Mouse (Mus musculus) hindbrain, embryonic 12.5 days (tissue): ENCODE data around the gene Fam129b. TPM values are rescaled to one million over a fixed set of nuclear protein-coding genes. Genes with fewer than 3 reads are reported as not detected.
A peak's percentile ranks its signal among the peaks of the same experiment; 100 is the strongest.

ENCODE experiments used
- ATAC-seq: fragments of 200-750 bp; cut with Nextera tagmentation; 2 replicates; pipeline ENCODE4 v1.8.0; 2017; ENCODE audit warnings: moderate TSS enrichment; ENCODE audit not compliant: low FRiP score
- H3K27ac ChIP-seq: fragments of 300-500 bp; sonication (generic); 2 replicates; pipeline ENCODE4 v1.5.1; 2016; ENCODE audit warnings: mild to moderate bottlenecking
- H3K27me3 ChIP-seq: fragments of 300-500 bp; sonication (generic); 2 replicates; pipeline ENCODE4 v1.6.1; 2016; ENCODE audit warnings: mild to moderate bottlenecking
- H3K36me3 ChIP-seq: fragments of 300-500 bp; sonication (generic); 2 replicates; pipeline ENCODE4 v1.6.1; 2016; ENCODE audit warnings: mild to moderate bottlenecking
- H3K4me1 ChIP-seq: fragments of 300-500 bp; sonication (generic); 2 replicates; pipeline ENCODE4 v1.6.1; 2016
- H3K4me2 ChIP-seq: fragments of 300-500 bp; sonication (generic); replicated peaks from 2 replicates; pipeline ENCODE4 v1.6.1; 2016; ENCODE audit warnings: mild to moderate bottlenecking
- H3K4me3 ChIP-seq: fragments of 300-500 bp; sonication (generic); 2 replicates; pipeline ENCODE4 v1.5.1; 2016; ENCODE audit warnings: mild to moderate bottlenecking
- H3K9ac ChIP-seq: fragments of 300-500 bp; sonication (generic); 2 replicates; pipeline ENCODE4 v1.6.1; 2016; ENCODE audit warnings: mild to moderate bottlenecking, moderate library complexity
- H3K9me3 ChIP-seq: fragments of 300-500 bp; sonication (generic); replicated peaks from 2 replicates; pipeline ENCODE4 v1.6.1; 2016; ENCODE audit warnings: mild to moderate bottlenecking
- WGBS: fragments of 180-500 bp; shearing (Covaris S2); methylation state at CpG from one replicate; pipeline ENCODE4 v1.1.7; 2016; 5-methylcytosine and 5-hydroxymethylcytosine counted together
- polyA plus RNA-seq: library from polyadenylated mRNA; unstranded; fragments of >200 nt; fragmentation: Nextera tagmentation; extraction: Ambion mirVana; gene quantifications from 2 replicates; pipeline ENCODE4 v1.2.1, GENCODE M21; 2016

The Fam129b gene
- polyA plus RNA-seq, 1 experiment from 2014 or later = 42.2 TPM

DNA sequence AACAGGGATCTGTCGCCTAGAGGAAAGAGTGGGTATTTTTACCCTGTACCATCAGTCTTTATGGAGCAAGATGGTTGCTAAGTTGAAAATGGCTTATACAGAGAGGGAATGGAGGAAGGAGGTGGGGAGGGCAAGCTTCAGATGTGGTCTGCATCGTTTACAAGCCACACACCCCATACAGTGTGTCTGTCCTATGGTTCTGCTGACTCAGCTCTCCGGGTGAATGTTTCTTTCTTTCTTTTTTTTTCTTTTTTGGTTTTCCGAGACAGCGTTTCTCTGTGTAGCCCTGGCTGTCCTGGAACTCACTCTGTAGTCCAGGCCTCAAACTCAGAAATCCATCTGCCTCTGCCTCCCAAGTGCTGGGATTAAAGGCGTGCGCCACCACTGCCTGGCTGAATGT is 45.3 kb downstream of the Fam129b start:
- Histone ChIP-seq H3K4me1 (no peaks in the 10 kb centered on the region), H3K27ac (no peak overlapping the region), H3K36me3 (peaks cover 72% of the 10 kb centered on the region), H3K4me2 (no peak overlapping the region), H3K9me3 (no peaks in the 10 kb centered on the region), H3K4me3 (no peak overlapping the region), H3K27me3 (no peaks in the 10 kb centered on the region), H3K9ac (no peak overlapping the region)
- ATAC-seq = no peak
- 82% methylated on average over 7 of the region's 7 CpGs for WGBS

DNA sequence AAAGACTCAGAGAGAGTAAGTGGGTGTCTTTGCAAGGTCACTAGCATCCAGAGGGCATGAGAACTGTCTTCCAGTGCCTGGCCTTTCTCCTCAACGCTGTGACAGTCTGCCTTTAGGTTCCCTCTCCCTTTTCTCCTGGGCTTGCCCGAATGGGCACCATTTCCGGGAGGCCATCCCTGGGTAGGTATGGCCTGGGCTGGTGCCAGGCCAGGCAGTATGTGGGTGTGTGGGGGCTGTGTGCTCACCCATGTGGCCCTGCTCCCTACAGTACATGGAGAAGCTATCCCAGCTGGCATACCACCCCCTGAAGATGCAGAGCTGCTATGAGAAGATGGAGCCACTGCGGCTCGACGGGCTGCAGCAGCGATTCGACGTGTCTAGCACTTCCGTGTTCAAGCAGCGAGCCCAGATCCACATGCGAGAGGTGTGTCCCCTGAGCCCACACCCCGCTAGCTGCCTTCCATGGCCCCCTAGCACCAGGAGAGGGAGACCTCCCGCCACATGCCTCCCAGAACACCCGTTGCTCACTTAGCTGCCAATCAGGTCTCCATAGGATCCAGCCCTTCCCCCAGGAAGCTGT is 46.0 kb downstream of the Fam129b start:
- H3K36me3 ChIP-seq = peaks cover 74% of the 10 kb centered on the region
- ATAC-seq = no peak

DNA sequence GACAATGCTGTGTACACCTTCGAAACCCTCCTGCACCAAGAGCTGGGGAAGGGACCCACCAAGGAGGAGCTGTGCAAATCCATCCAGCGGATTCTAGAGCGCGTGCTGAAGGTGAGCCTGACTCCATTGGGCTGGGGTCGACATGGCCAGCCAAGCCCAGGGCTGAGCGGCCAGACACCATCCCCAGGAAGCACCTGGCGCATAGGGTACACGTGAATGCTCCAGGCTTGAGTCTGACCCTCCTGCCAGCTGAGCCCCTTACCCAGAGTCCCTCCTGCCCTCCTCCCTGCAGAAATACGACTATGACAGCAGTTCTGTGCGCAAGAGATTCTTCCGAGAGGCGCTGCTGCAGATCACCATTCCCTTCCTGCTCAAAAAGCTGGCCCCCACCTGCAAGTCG is 46.6 kb downstream of the Fam129b start:
- Histone ChIP-seq H3K9me3 (no peaks in the 10 kb centered on the region), H3K4me1 (no peaks in the 10 kb centered on the region), H3K27me3 (no peaks in the 10 kb centered on the region), H3K9ac (no peak overlapping the region), H3K4me2 (no peak overlapping the region), H3K36me3 (peaks cover 70% of the 10 kb centered on the region), H3K27ac (no peak overlapping the region), H3K4me3 (no peak overlapping the region)
- WGBS = 93% methylated on average over 13 of the region's 13 CpGs
- ATAC-seq = no peak

More for the DNA sequence above, 46.0 kb downstream of the Fam129b start:
- no peak overlapping the region for H3K4me2 ChIP-seq
- no peak overlapping the region for H3K4me3 ChIP-seq
- no peak overlapping the region for H3K27ac ChIP-seq
- H3K27me3 ChIP-seq = no peaks in the 10 kb centered on the region
- H3K9ac ChIP-seq = no peak overlapping the region
- WGBS = 95% methylated on average over 15 of the region's 15 CpGs
- H3K9me3 ChIP-seq = no peaks in the 10 kb centered on the region
- H3K4me1 ChIP-seq = no peaks in the 10 kb centered on the region

DNA sequence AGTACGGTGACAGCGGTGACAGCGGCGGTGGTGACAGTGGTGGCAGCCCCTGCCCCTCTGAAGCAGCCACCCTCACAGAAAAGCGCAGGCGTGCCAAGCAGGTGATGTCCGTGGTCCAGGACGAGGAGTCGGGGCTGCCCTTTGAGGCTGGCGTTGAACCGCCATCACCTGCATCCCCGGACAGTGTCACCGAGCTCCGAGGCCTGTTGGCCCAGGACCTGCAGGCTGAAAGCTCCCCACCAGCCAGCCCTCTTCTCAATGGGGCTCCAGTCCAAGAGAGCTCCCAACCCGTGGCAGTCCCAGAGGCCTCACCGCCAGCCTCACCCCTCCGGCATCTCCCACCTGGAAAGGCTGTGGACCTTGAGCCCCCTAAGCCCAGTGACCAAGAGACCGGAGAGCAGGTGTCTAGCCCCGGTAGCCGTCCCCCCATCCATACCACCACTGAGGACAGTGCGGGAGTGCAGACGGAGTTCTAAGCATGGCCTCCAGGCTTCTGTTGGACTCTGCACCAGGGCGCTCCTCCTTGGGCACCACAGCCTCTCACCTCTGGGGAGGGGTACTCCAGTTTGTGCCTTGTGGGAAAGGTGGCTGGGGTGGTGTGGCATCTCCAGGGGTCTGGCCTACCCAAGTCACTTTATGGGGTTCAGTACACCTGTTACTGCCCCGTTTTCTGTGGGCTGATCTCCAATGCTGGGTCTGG is 47.8 kb downstream of the Fam129b start:
- Histone ChIP-seq H3K27ac (no peak overlapping the region), H3K9me3 (no peaks in the 10 kb centered on the region), H3K9ac (no peak overlapping the region), H3K36me3 (peaks cover 66% of the 10 kb centered on the region), H3K4me3 (no peak overlapping the region), H3K4me2 (no peak overlapping the region), H3K27me3 (no peaks in the 10 kb centered on the region), H3K4me1 (no peaks in the 10 kb centered on the region)
- WGBS = 92% methylated on average over 24 of the region's 24 CpGs
- no peak for ATAC-seq

DNA sequence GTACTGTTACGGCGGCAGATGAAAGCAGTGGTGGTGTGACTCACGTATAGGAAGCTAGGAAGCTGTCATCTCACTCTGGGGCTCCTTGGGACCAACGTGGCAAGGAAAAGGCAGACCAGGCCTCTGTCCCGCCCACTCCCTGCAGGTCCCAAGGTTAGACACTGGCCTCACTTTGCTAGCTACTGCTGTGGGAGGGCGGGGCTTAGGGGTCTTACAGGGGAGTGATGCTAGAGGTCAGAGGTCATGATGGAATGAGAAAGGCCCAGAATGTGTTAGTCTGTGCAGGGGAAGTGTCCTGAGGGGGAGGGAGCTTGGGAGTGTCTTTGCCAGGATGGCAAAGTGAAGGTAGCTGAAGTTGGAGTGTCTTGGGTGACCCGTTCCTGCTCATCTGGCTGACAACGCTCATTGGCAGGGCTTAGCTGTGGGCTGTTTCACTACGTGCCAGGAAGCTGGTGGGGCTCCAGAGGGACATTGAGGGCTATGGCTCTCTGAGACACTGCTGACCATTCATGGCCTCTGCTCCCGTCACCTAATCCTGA is 48.5 kb downstream of the Fam129b start:
- no peak overlapping the region for H3K27ac ChIP-seq
- no peak for ATAC-seq
- peaks cover 65% of the 10 kb centered on the region for H3K36me3 ChIP-seq
- whole genome bisulfite sequencing = 75% methylated on average over 10 of the region's 10 CpGs
- H3K4me2 ChIP-seq = no peak overlapping the region
- no peaks in the 10 kb centered on the region for H3K9me3 ChIP-seq
- H3K9ac ChIP-seq = no peak overlapping the region
- H3K27me3 ChIP-seq = no peaks in the 10 kb centered on the region
- H3K4me3 ChIP-seq = no peak overlapping the region
- no peaks in the 10 kb centered on the region for H3K4me1 ChIP-seq

DNA sequence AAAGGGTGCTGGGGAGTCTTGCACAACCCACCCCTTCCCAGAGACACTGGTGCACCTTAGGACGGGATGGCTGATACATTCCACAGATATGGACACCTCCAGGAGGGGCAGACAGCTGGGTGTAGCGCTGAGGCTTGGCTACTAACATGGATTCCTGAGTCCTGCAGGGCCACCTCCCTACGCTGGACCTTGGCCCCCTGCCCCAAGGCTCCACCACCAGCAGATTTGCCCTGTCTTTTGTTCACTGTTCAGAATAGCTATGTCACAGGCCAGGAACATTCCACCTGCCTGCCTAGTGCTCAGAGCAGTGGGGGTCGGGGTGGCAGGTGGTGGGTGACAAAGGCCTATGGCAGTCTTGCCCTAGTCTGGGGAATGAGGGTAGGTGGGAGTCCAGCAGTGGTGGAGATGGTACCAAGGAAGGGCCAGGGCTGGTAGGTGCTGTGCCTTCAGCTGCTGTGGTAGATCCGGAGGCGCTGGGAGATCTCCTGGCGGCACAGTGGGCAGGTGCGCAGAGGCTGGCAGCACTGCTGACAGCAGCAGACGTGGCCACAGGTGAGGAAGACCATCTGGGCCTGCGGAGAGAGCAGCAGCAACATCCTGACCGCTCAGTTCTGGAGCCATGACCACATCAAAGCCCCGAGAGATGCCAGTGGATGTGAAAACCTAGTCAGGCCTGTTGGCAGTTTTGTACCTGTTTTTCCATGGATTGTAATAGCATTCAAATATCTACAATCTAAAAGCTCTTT is 50.6 kb downstream of the Fam129b start:
- Histone ChIP-seq H3K4me3 (no peak overlapping the region), H3K9ac (no peak overlapping the region; the same call in 1 of the 2 replicates), H3K4me2 (no peak overlapping the region), H3K9me3 (no peaks in the 10 kb centered on the region), H3K4me1 (no peaks in the 10 kb centered on the region), H3K27ac (no peak overlapping the region), H3K36me3 (peaks cover 50% of the 10 kb centered on the region), H3K27me3 (no peaks in the 10 kb centered on the region)
- WGBS = 91% methylated on average over 12 of the region's 12 CpGs
- no peak for ATAC-seq

DNA sequence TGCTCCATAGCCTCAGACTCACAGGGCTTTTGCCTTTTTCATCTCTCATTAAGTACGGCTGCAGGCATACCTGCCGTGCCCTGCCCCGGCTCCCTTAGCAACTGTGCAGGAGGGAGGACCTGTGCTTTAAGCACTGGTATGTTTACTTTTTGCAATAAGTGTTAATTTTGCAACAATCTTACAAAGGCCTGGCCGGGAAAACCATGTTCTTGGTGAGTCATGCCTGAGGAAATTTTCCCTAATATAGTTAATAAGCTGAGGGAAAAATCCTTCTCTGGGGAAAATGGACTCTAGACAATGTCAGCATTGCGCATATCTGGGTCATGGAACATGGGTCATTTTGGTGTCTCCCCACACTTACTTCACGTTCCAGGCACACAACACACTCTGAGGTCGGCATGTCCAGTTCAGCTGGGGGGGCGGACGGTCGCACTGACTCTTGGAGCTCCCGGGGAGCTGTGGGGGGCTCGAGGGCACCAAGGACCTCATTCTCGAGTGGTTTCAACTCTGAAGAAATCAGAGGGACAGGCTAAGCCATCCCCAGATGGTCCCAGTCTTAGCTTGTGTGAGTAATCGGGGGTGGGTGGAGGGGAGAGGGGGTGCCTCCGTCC is 51.8 kb downstream of the Fam129b start:
- H3K27ac ChIP-seq = no peak overlapping the region
- 76% methylated on average over 15 of the region's 15 CpGs for WGBS
- H3K27me3 ChIP-seq = no peaks in the 10 kb centered on the region
- H3K9ac ChIP-seq = no peak overlapping the region
- peaks cover 40% of the 10 kb centered on the region for H3K36me3 ChIP-seq
- H3K9me3 ChIP-seq = no peaks in the 10 kb centered on the region
- 0 out of 2 replicates have a peak, but pooled peaks have one; percentile 13 for ATAC-seq
- H3K4me2 ChIP-seq = no peak overlapping the region
- H3K4me3 ChIP-seq = no peak overlapping the region
- H3K4me1 ChIP-seq = no peaks in the 10 kb centered on the region

DNA sequence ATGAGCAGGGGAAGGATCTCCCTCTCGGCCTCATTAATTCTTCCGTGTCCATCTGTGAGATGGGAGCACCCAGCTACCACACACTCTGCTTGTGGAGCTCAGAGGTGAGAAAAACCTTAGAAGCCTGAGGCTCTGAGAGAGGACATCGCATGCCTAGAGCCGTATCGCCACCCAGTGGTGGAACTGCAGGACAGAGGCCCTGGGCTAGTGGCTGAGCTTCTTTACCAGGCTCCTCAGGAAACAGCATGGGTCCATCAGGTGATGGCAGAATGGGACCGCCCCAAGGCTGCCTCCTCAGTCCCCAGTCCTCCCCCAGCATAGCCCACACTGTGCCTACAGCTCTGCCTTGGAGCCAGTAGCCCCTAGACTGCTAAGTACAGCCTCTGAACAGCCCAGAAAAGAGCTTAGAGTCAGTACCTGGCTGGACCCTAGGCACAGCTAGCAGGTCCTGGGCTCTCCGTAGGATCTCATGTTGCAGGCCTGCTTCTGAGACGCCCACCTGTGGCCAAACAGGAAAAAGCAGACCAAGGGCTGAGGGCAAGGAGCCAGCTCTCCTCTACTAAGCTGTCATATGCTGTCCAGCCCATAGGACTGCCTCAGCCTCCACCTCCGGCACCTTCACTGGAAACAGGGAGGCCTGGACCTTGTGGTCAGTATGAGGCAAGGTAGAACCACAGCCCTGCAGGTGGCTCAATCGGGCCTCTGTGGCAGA is 52.5 kb downstream of the Fam129b start:
- 29% methylated on average over 10 of the region's 10 CpGs for WGBS
- H3K27ac ChIP-seq = no peak overlapping the region

DNA sequence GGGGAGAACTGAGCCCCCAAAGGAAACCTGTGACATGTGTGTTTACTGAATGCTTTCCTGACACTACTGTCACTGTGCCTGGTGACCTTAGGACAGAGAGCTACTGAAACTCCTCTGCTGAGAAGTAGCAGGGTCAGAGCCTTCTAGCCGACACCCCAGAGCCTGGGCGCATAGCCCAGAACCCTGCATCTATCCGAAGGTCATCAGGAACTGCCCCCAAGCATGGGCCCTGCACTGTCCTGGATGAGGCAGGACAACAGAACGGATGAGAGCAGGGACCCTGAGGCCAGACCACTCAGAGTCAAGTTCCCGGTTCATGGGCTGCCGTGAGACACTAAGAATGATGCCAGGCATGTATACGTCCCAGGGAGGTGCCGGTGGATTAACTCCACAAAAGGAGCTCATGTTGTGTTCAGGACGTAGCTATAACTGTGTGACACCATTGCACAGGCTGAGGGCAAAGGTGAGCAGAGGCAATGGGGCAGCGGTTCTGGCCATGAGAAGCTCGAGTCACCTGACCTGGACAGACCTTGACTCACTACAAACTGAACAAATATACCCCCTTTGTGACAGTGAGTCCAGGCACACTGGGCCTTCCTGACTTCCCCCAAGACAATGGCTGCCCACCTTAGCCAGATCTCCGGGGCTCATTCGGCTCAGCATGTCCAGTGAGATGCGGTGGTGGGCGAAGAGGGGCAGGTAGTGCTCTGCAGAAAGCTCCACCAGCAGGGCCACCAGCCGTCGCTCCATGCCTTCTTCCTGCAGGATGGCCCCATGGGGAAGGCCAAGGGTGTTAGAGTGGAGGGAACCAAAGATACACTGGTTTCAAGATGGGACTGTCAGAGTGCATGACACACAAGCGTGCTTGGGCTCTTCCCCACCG is 53.3 kb downstream of the Fam129b start:
- Histone ChIP-seq H3K36me3 (peaks cover 39% of the 10 kb centered on the region), H3K9me3 (no peaks in the 10 kb centered on the region), H3K4me3 (no peak overlapping the region), H3K4me1 (no peaks in the 10 kb centered on the region), H3K27me3 (no peaks in the 10 kb centered on the region), H3K9ac (no peak overlapping the region), H3K4me2 (no peak overlapping the region), H3K27ac (no peak overlapping the region)
- no peak for ATAC-seq
- 88% methylated on average over 19 of the region's 19 CpGs for WGBS

More for the DNA sequence above, 52.5 kb downstream of the Fam129b start:
- no peaks in the 10 kb centered on the region for H3K27me3 ChIP-seq
- no peaks in the 10 kb centered on the region for H3K9me3 ChIP-seq
- ATAC-seq = peak; percentile 49; the same call in 1 of the 2 replicates
- no peak overlapping the region for H3K9ac ChIP-seq
- no peak overlapping the region for H3K4me2 ChIP-seq
- H3K4me1 ChIP-seq = no peaks in the 10 kb centered on the region
- H3K36me3 ChIP-seq = peaks cover 40% of the 10 kb centered on the region
- H3K4me3 ChIP-seq = no peak overlapping the region

DNA sequence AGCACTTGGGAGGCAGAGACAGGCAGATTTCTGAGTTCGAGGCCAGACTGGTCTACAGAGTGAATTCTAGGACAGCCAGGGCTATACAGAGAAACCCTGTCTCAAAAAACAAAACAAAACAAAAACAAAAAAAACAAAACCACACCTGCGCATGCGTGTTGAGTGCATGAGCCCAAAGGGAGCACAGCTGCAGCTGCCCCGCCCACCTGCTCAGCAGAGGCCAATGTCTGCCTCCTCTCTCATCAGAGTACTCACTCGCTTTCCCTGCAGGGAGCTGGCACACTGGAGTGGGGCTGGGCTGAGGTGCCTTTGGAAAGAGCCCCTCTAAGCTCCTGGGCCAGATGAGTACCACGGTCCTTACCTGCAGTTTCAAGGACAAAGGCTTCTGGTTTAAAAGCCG is 55.8 kb downstream of the Fam129b start:
- Histone ChIP-seq H3K4me3 (no peak overlapping the region), H3K27ac (no peak overlapping the region), H3K36me3 (peaks cover 49% of the 10 kb centered on the region), H3K4me2 (no peak overlapping the region), H3K27me3 (no peaks in the 10 kb centered on the region), H3K9me3 (no peaks in the 10 kb centered on the region), H3K9ac (0 out of 2 replicates have a peak overlapping the region, but pooled peaks have one; percentile 28), H3K4me1 (no peaks in the 10 kb centered on the region)
- no peak for ATAC-seq
- 72% methylated on average over 7 of the region's 7 CpGs for WGBS

DNA sequence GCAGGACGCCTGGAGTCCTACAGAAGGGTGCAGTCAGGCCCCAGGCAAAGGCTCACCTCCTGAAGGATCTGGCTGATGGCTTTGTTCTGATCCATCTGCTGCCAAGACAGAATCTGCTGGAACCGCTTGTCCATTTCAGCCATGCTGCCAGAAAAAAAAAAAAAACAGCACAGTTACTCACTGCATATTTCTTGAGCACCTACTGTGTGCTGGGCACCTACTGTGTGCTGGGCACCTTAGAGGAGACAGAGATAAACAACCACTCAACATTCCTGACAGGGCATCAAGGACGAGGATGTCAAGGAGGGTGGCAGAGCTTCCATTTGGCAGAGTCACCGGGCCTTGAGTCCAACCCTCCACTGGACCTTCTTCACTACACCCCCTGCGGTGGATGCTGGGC is 62.8 kb downstream of the Fam129b start:
- 92% methylated on average over 5 of the region's 5 CpGs for WGBS
- H3K27ac ChIP-seq = no peak overlapping the region
- H3K9ac ChIP-seq = no peak overlapping the region
- ATAC-seq = no peak
- H3K27me3 ChIP-seq = no peaks in the 10 kb centered on the region
- H3K4me3 ChIP-seq = no peak overlapping the region
- no peak overlapping the region for H3K4me2 ChIP-seq
- H3K4me1 ChIP-seq = no peaks in the 10 kb centered on the region
- H3K9me3 ChIP-seq = no peaks in the 10 kb centered on the region
- H3K36me3 ChIP-seq = peaks cover 82% of the 10 kb centered on the region
